Mouse (Mus musculus) gastrocnemius, adult 2 months (tissue): ENCODE results near the gene Rps15a. TPM values are rescaled to one million over a fixed set of nuclear protein-coding genes. Genes with fewer than 3 reads are reported as not detected.
A peak's percentile ranks its signal among the peaks of the same experiment; 100 is the strongest.

Experiments used
- DNase-seq: peaks from one replicate; pipeline ENCODE4 v3.0.0; 2022
- H3K27ac ChIP-seq: fragments of 200-600 bp; 2 replicates; pipeline ENCODE4 v1.8.1; 2022; ENCODE audit warnings: mild to moderate bottlenecking
- H3K4me3 ChIP-seq: fragments of 200-600 bp; 2 replicates; pipeline ENCODE4 v1.8.1; 2022; ENCODE audit warnings: mild to moderate bottlenecking, moderate library complexity
- CTCF ChIP-seq: fragments of 200-600 bp; IDR thresholded peaks from 2 replicates; pipeline ENCODE4 v1.8.1; 2022; ENCODE audit warnings: antibody characterized with exemption, mild to moderate bottlenecking, moderate library complexity
- intact Hi-C: fragments of 180-260 bp; cut with DNase I; formaldehyde crosslinking; loops from one replicate; pipeline ENCODE4 v1.15.1; 2025
- long read RNA-seq, 2 experiments: library from polyadenylated mRNA; stranded (forward); transcript quantifications; one replicate each; pipeline ENCODE4 v2.0.0; 2021
- total RNA-seq, 2 experiments: library from RNA; stranded (reverse); gene quantifications; 2 replicates each; pipeline ENCODE4 v1.2.3; 2021

Gene Rps15a
- 100 to 1,000 TPM; 409 to 488 TPM for total RNA-seq
- long read RNA-seq, experiment 1, full-length matches to known transcripts: 167 of 169 reads
- long read RNA-seq, experiment 1, partial matches to known transcripts: 0 of 169 reads
- long read RNA-seq, experiment 1, other reads (novel, unspliced or antisense): 2 of 169 reads
- long read RNA-seq, experiment 2, full-length matches to known transcripts: 201 of 201 reads
- long read RNA-seq, experiment 2, partial matches to known transcripts: 0 of 201 reads
- long read RNA-seq, experiment 2, other reads (novel, unspliced or antisense): 0 of 201 reads

- intact Hi-C loops: no loop called here
- TF ChIP-seq CTCF: 0 out of 2 replicates have a peak, but pooled peaks have one; percentile 21
- DNase-seq: peak; percentile 96
- Histone ChIP-seq H3K4me3 (peak within 1 kb of the TSS; percentile 92), H3K27ac (peak within 1 kb of the TSS; percentile 88)
These were observed at the start of gene Rps15a for GRCm38 (mm10) chr7:118115877-118116568. Rps15a (minus strand) TSS chr7:118116188.

GRCm38 (mm10) chr7:118163006-118163405 lies 47.0 kb upstream of the Rps15a start:
- Histone ChIP-seq H3K4me3 (no peak overlapping the region), H3K27ac (no peak overlapping the region)
- no peak for DNase-seq
- intact Hi-C loops: no loop called here
- no peak for TF ChIP-seq CTCF

- intact Hi-C loops: no loop called here
- no peak for DNase-seq
- no peak overlapping the region for H3K4me3 ChIP-seq
- TF ChIP-seq CTCF: no peak
- H3K27ac ChIP-seq: no peak overlapping the region
These were observed 44.1 kb upstream of the Rps15a start for GRCm38 (mm10) chr7:118160121-118160520.

- intact Hi-C loops: loop anchor here (5.0 kb wide), 1 partner anchor 36 kb away; no protein-coding TSS in a partner anchor
- TF ChIP-seq CTCF: no peak
- Histone ChIP-seq H3K27ac (no peak overlapping the region), H3K4me3 (no peak overlapping the region)
- no peak for DNase-seq
These were observed 40.5 kb upstream of the Rps15a start for GRCm38 (mm10) chr7:118156461-118156860.

- intact Hi-C loops: no loop called here
- TF ChIP-seq CTCF: no peak
- DNase-seq: no peak
- Histone ChIP-seq H3K4me3 (no peak overlapping the region), H3K27ac (no peak overlapping the region)
These were observed 38.2 kb upstream of the Rps15a start for GRCm38 (mm10) chr7:118154150-118154549.

GRCm38 (mm10) chr7:118143602-118144001 lies 27.6 kb upstream of the Rps15a start:
- DNase-seq: no peak
- Histone ChIP-seq H3K4me3 (no peak overlapping the region), H3K27ac (no peak overlapping the region)
- no peak for TF ChIP-seq CTCF
- intact Hi-C loops: no loop called here

GRCm38 (mm10) chr7:118143123-118143522 lies 27.1 kb upstream of the Rps15a start:
- DNase-seq: no peak
- no peak for TF ChIP-seq CTCF
- no peak overlapping the region for H3K27ac ChIP-seq
- no peak overlapping the region for H3K4me3 ChIP-seq
- intact Hi-C loops: no loop called here

GRCm38 (mm10) chr7:118141271-118141670 lies 25.3 kb upstream of the Rps15a start:
- Histone ChIP-seq H3K27ac (no peak overlapping the region), H3K4me3 (no peak overlapping the region)
- TF ChIP-seq CTCF: no peak
- intact Hi-C loops: no loop called here
- DNase-seq: no peak

GRCm38 (mm10) chr7:118135128-118135527 lies 19.1 kb upstream of the Rps15a start:
- TF ChIP-seq CTCF: no peak
- no peak overlapping the region for H3K27ac ChIP-seq
- no peak for DNase-seq
- intact Hi-C loops: loop anchor here (10.0 kb wide), 1 partner anchor 160 kb away; no protein-coding TSS in a partner anchor
- H3K4me3 ChIP-seq: no peak overlapping the region

- intact Hi-C loops: loop anchor here (10.0 kb wide), 2 partner anchors 165 to 585 kb away; partner anchors contain the start of gene Ccp110
- peak within 1 kb of the TSS; percentile 84 for H3K4me3 ChIP-seq
- peak within 1 kb of the TSS; percentile 91 for H3K27ac ChIP-seq
- no peak; the same call in 1 of the 2 replicates for TF ChIP-seq CTCF
- DNase-seq: peak; percentile 98
These were observed 13.5 kb upstream of the Rps15a start, which contains the start of gene Arl6ip1 for GRCm38 (mm10) chr7:118129430-118130041. Arl6ip1 (minus strand) TSS chr7:118129662.

GRCm38 (mm10) chr7:118128925-118129429 lies 13.0 kb upstream of the Rps15a start:
- peak overlapping the region; percentile 84 for H3K4me3 ChIP-seq
- intact Hi-C loops: loop anchor here (10.0 kb wide), 1 partner anchor 586 kb away; the partner anchor contains the start of gene Ccp110
- no peak for DNase-seq
- peak; percentile 16; the same call in 1 of the 2 replicates for TF ChIP-seq CTCF
- peak overlapping the region; percentile 91 for H3K27ac ChIP-seq

GRCm38 (mm10) chr7:118126219-118126875 lies 10.4 kb upstream of the Rps15a start:
- no peak overlapping the region for H3K27ac ChIP-seq
- DNase-seq: no peak
- no peak overlapping the region for H3K4me3 ChIP-seq
- no peak for TF ChIP-seq CTCF
- intact Hi-C loops: loop anchor here (10.0 kb wide), 1 partner anchor 588 kb away; the partner anchor contains the start of gene Ccp110
